Mouse (Mus musculus): ENCODE results near the gene Ndufb10. TPM values are rescaled to one million over a fixed set of nuclear protein-coding genes. Genes with fewer than 3 reads are reported as not detected.
A peak's percentile ranks its signal among the peaks of the same experiment; 100 is the strongest.

Ndufb10 gene
- polyA plus RNA-seq, 1 experiment from 2014 or later: 233 TPM

GRCm38 (mm10) chr17:24677500-24678080 is 46.7 kb downstream of the Ndufb10 start:
- H3K4me2 ChIP-seq (ENCODE audit: low read length): no peak overlapping the region

GRCm38 (mm10) chr17:24676877-24677276 is 47.4 kb downstream of the Ndufb10 start:
- Histone ChIP-seq H3K4me3 (replicated peaks; ENCODE audit: low read length) (no peak overlapping the region), H3K27ac (ENCODE audit: low read length) (no peak overlapping the region), H3K36me3 (ENCODE audit: control insufficient read depth, insufficient read depth) (peaks cover 15% of the 10 kb centered on the region), H3K4me1 (replicated peaks; ENCODE audit: control insufficient read depth, insufficient read depth, low read length) (peaks cover 10% of the 10 kb centered on the region), H3K9me3 (ENCODE audit: control insufficient read depth, low read length) (no peaks in the 10 kb centered on the region), H3K4me2 (ENCODE audit: low read length) (no peak overlapping the region), H3K27me3 (replicated peaks; ENCODE audit: control insufficient read depth, insufficient read depth, low read length) (no peaks in the 10 kb centered on the region), H3K9ac (replicated peaks; ENCODE audit: low read depth, low read length) (no peak overlapping the region)
- 92% methylated on average over 5 of the region's 5 CpGs for WGBS
- no peak for ATAC-seq

More at GRCm38 (mm10) chr17:24677500-24678080, 46.7 kb downstream of the Ndufb10 start:
- Histone ChIP-seq H3K9ac (replicated peaks; ENCODE audit: low read depth, low read length) (no peak overlapping the region), H3K9me3 (ENCODE audit: control insufficient read depth, low read length) (no peaks in the 10 kb centered on the region), H3K4me1 (replicated peaks; ENCODE audit: control insufficient read depth, insufficient read depth, low read length) (peaks cover 4% of the 10 kb centered on the region; the same call in 1 of the 2 replicates), H3K36me3 (ENCODE audit: control insufficient read depth, insufficient read depth) (peaks cover 15% of the 10 kb centered on the region), H3K27me3 (replicated peaks; ENCODE audit: control insufficient read depth, insufficient read depth, low read length) (no peaks in the 10 kb centered on the region), H3K27ac (ENCODE audit: low read length) (no peak overlapping the region), H3K4me3 (replicated peaks; ENCODE audit: low read length) (no peak overlapping the region)
- no peak for ATAC-seq
- WGBS: 92% methylated on average over 24 of the region's 24 CpGs

GRCm38 (mm10) chr17:24676187-24676586 is 48.1 kb downstream of the Ndufb10 start:
- ATAC-seq: no peak
- peaks cover 17% of the 10 kb centered on the region for H3K4me1 ChIP-seq (replicated peaks; ENCODE audit: control insufficient read depth, insufficient read depth, low read length)

GRCm38 (mm10) chr17:24674277-24674676 is 50.0 kb downstream of the Ndufb10 start:
- WGBS: 78% methylated on average over 7 of the region's 7 CpGs
- Histone ChIP-seq H3K4me3 (replicated peaks; ENCODE audit: low read length) (no peak overlapping the region), H3K9ac (replicated peaks; ENCODE audit: low read depth, low read length) (no peak overlapping the region), H3K27me3 (replicated peaks; ENCODE audit: control insufficient read depth, insufficient read depth, low read length) (no peaks in the 10 kb centered on the region), H3K4me2 (ENCODE audit: low read length) (no peak overlapping the region), H3K4me1 (replicated peaks; ENCODE audit: control insufficient read depth, insufficient read depth, low read length) (peaks cover 28% of the 10 kb centered on the region), H3K9me3 (ENCODE audit: control insufficient read depth, low read length) (no peaks in the 10 kb centered on the region), H3K27ac (ENCODE audit: low read length) (no peak overlapping the region), H3K36me3 (ENCODE audit: control insufficient read depth, insufficient read depth) (peaks cover 2% of the 10 kb centered on the region)
- ATAC-seq: no peak

More at GRCm38 (mm10) chr17:24676187-24676586, 48.1 kb downstream of the Ndufb10 start:
- H3K9ac ChIP-seq (replicated peaks; ENCODE audit: low read depth, low read length): no peak overlapping the region
- H3K36me3 ChIP-seq (ENCODE audit: control insufficient read depth, insufficient read depth): peaks cover 10% of the 10 kb centered on the region
- no peaks in the 10 kb centered on the region for H3K9me3 ChIP-seq (ENCODE audit: control insufficient read depth, low read length)
- whole genome bisulfite sequencing: 49% methylated on average over 2 of the region's 2 CpGs
- no peaks in the 10 kb centered on the region for H3K27me3 ChIP-seq (replicated peaks; ENCODE audit: control insufficient read depth, insufficient read depth, low read length)
- no peak overlapping the region for H3K4me3 ChIP-seq (replicated peaks; ENCODE audit: low read length)
- H3K27ac ChIP-seq (ENCODE audit: low read length): no peak overlapping the region
- no peak overlapping the region for H3K4me2 ChIP-seq (ENCODE audit: low read length)

- ATAC-seq: no peak
- H3K4me3 ChIP-seq (replicated peaks; ENCODE audit: low read length): no peak overlapping the region
- H3K4me2 ChIP-seq (ENCODE audit: low read length): no peak overlapping the region
- no peaks in the 10 kb centered on the region for H3K27me3 ChIP-seq (replicated peaks; ENCODE audit: control insufficient read depth, insufficient read depth, low read length)
- no peak overlapping the region for H3K27ac ChIP-seq (ENCODE audit: low read length)
- no peaks in the 10 kb centered on the region for H3K9me3 ChIP-seq (ENCODE audit: control insufficient read depth, low read length)
- no peaks in the 10 kb centered on the region; the same call in 1 of the 2 replicates for H3K36me3 ChIP-seq (ENCODE audit: control insufficient read depth, insufficient read depth)
- H3K4me1 ChIP-seq (replicated peaks; ENCODE audit: control insufficient read depth, insufficient read depth, low read length): peaks cover 33% of the 10 kb centered on the region
- 24% methylated on average over 5 of the region's 5 CpGs for WGBS
- 0 out of 2 replicates have a peak overlapping the region, but pooled peaks have one; percentile 22 for H3K9ac ChIP-seq (replicated peaks; ENCODE audit: low read depth, low read length)
Observed at GRCm38 (mm10) chr17:24672141-24672540, 52.1 kb downstream of the Ndufb10 start.

Other genes with a start within 250 kb of the Ndufb10 start
- 38.9 and 42.4 TPM in 2 replicates for gene Mlst8, start 245.4 kb downstream of the Ndufb10 start, polyA plus RNA-seq (2015; fragmentation: Nextera tagmentation; extraction: Ambion mirVana)
- 18.8 and 30.4 TPM in 2 replicates for gene Caskin1, start 235.9 kb downstream of the Ndufb10 start, polyA plus RNA-seq (2015; fragmentation: Nextera tagmentation; extraction: Ambion mirVana)
- gene Traf7, start 196.5 kb downstream of the Ndufb10 start, polyA plus RNA-seq (2015; fragmentation: Nextera tagmentation; extraction: Ambion mirVana): 108 and 121 TPM in 2 replicates
- 6.8 and 10.9 TPM in 2 replicates for gene Rab26, start 190.3 kb downstream of the Ndufb10 start, polyA plus RNA-seq (2015; fragmentation: Nextera tagmentation; extraction: Ambion mirVana)
- gene Pkd1, start 174.6 kb downstream of the Ndufb10 start, polyA plus RNA-seq (2015; fragmentation: Nextera tagmentation; extraction: Ambion mirVana): 18.3 and 27.6 TPM in 2 replicates
- gene Tsc2, start 91.8 kb downstream of the Ndufb10 start, polyA plus RNA-seq (2015; fragmentation: Nextera tagmentation; extraction: Ambion mirVana): 80.4 and 86.8 TPM in 2 replicates
- 13.4 and 14.4 TPM in 2 replicates for gene Nthl1, start 91.8 kb downstream of the Ndufb10 start, polyA plus RNA-seq (2015; fragmentation: Nextera tagmentation; extraction: Ambion mirVana)
- 28.1 and 31.2 TPM in 2 replicates for gene Slc9a3r2, start 74.2 kb downstream of the Ndufb10 start, polyA plus RNA-seq (2015; fragmentation: Nextera tagmentation; extraction: Ambion mirVana)
- gene Npw, start 66.0 kb downstream of the Ndufb10 start, polyA plus RNA-seq (2015; fragmentation: Nextera tagmentation; extraction: Ambion mirVana): not detected in 2 replicates
- gene Zfp598, start 54.8 kb downstream of the Ndufb10 start, polyA plus RNA-seq (2015; fragmentation: Nextera tagmentation; extraction: Ambion mirVana): 17.9 and 22.0 TPM in 2 replicates
- 143 and 193 TPM in 2 replicates for gene Syngr3, start 34.5 kb downstream of the Ndufb10 start, polyA plus RNA-seq (2015; fragmentation: Nextera tagmentation; extraction: Ambion mirVana)
- 35.0 and 35.4 TPM in 2 replicates for gene Gfer, start 28.3 kb downstream of the Ndufb10 start, polyA plus RNA-seq (2015; fragmentation: Nextera tagmentation; extraction: Ambion mirVana)
- gene Noxo1, start 28.2 kb downstream of the Ndufb10 start, polyA plus RNA-seq (2015; fragmentation: Nextera tagmentation; extraction: Ambion mirVana): 2.0 and 2.7 TPM in 2 replicates
- gene Tbl3, start 16.8 kb downstream of the Ndufb10 start, polyA plus RNA-seq (2015; fragmentation: Nextera tagmentation; extraction: Ambion mirVana): 83.7 and 85.5 TPM in 2 replicates
- not detected in 2 replicates for gene Rnf151, start 6.4 kb downstream of the Ndufb10 start, polyA plus RNA-seq (2015; fragmentation: Nextera tagmentation; extraction: Ambion mirVana)
- 787 and 797 TPM in 2 replicates for gene Rps2, start 6.4 kb downstream of the Ndufb10 start, polyA plus RNA-seq (2015; fragmentation: Nextera tagmentation; extraction: Ambion mirVana)
- not detected in 2 replicates for gene Rpl3l, start 3.3 kb upstream of the Ndufb10 start, polyA plus RNA-seq (2015; fragmentation: Nextera tagmentation; extraction: Ambion mirVana)
- 20.0 and 21.1 TPM in 2 replicates for gene Msrb1, start 12.2 kb upstream of the Ndufb10 start, polyA plus RNA-seq (2015; fragmentation: Nextera tagmentation; extraction: Ambion mirVana)
- gene Hs3st6, start 28.5 kb upstream of the Ndufb10 start, polyA plus RNA-seq (2015; fragmentation: Nextera tagmentation; extraction: Ambion mirVana): 0.32 TPM in 1 of 2 replicates, not detected in the other
- gene Meiob, start 79.8 kb upstream of the Ndufb10 start, polyA plus RNA-seq (2015; fragmentation: Nextera tagmentation; extraction: Ambion mirVana): not detected in 2 replicates
- gene Hagh, start 115.7 kb upstream of the Ndufb10 start, polyA plus RNA-seq (2015; fragmentation: Nextera tagmentation; extraction: Ambion mirVana): 40.2 and 50.1 TPM in 2 replicates
- 14.4 and 17.8 TPM in 2 replicates for gene Fahd1, start 125.9 kb upstream of the Ndufb10 start, polyA plus RNA-seq (2015; fragmentation: Nextera tagmentation; extraction: Ambion mirVana)
- gene Igfals, start 141.5 kb upstream of the Ndufb10 start, polyA plus RNA-seq (2015; fragmentation: Nextera tagmentation; extraction: Ambion mirVana): 0.19 TPM in 1 of 2 replicates, not detected in the other
- 66.8 and 71.1 TPM in 2 replicates for gene Nubp2, start 161.9 kb upstream of the Ndufb10 start, polyA plus RNA-seq (2015; fragmentation: Nextera tagmentation; extraction: Ambion mirVana)
- 82.1 and 86.8 TPM in 2 replicates for gene Spsb3, start 162.2 kb upstream of the Ndufb10 start, polyA plus RNA-seq (2015; fragmentation: Nextera tagmentation; extraction: Ambion mirVana)
- 32.4 and 35.7 TPM in 2 replicates for gene Eme2, start 170.6 kb upstream of the Ndufb10 start, polyA plus RNA-seq (2015; fragmentation: Nextera tagmentation; extraction: Ambion mirVana)
- 72.3 and 79.8 TPM in 2 replicates for gene Mrps34, start 170.6 kb upstream of the Ndufb10 start, polyA plus RNA-seq (2015; fragmentation: Nextera tagmentation; extraction: Ambion mirVana)
- gene Nme3, start 172.0 kb upstream of the Ndufb10 start, polyA plus RNA-seq (2015; fragmentation: Nextera tagmentation; extraction: Ambion mirVana): 63.4 and 76.1 TPM in 2 replicates
- gene Mapk8ip3, start 212.5 kb upstream of the Ndufb10 start, polyA plus RNA-seq (2015; fragmentation: Nextera tagmentation; extraction: Ambion mirVana): 100 and 114 TPM in 2 replicates
- 95.4 and 99.1 TPM in 2 replicates for gene Jpt2, start 236.2 kb upstream of the Ndufb10 start, polyA plus RNA-seq (2015; fragmentation: Nextera tagmentation; extraction: Ambion mirVana)